Mouse (Mus musculus): Measurements from ENCODE around the gene Higd1c.
A peak's percentile ranks its signal among the peaks of the same experiment; 100 is the strongest.
"Not testable (repeated sequence)": the region's sequence is repeated elsewhere in the genome, so short reads cannot be mapped to it uniquely, and the experiment has no call there.

Gene Higd1c

GRCm38 (mm10) chr15:100410918-100411672, 46.8 kb downstream of the Higd1c start:
- no peak for DNase-seq (ENCODE audit: low read depth, low spot score)

GRCm38 (mm10) chr15:100411731-100412130, 47.4 kb downstream of the Higd1c start:
- no peak for DNase-seq (ENCODE audit: low read depth, low spot score)

GRCm38 (mm10) chr15:100413306-100413705, 49.0 kb downstream of the Higd1c start:
- no peak for DNase-seq (ENCODE audit: low read depth, low spot score)

- no peak for DNase-seq (ENCODE audit: low read depth, low spot score)
Measured at GRCm38 (mm10) chr15:100414011-100414410, 49.7 kb downstream of the Higd1c start.

GRCm38 (mm10) chr15:100414942-100415341, 50.6 kb downstream of the Higd1c start:
- DNase-seq (ENCODE audit: low read depth, low spot score) = no peak

- no peak for DNase-seq (ENCODE audit: low read depth, low spot score)
Measured at GRCm38 (mm10) chr15:100415684-100416083, 51.3 kb downstream of the Higd1c start.

- DNase-seq (ENCODE audit: low read depth, low spot score) = no peak
Measured at GRCm38 (mm10) chr15:100417854-100418450, 53.6 kb downstream of the Higd1c start.

- DNase-seq (ENCODE audit: low read depth, low spot score) = no peak
Measured at GRCm38 (mm10) chr15:100419311-100419710, 55.0 kb downstream of the Higd1c start.

- DNase-seq (ENCODE audit: low read depth, low spot score) = no peak
Measured at GRCm38 (mm10) chr15:100419901-100420745, 55.8 kb downstream of the Higd1c start.

GRCm38 (mm10) chr15:100421059-100421757, 56.9 kb downstream of the Higd1c start:
- DNase-seq (ENCODE audit: low read depth, low spot score) = no peak

GRCm38 (mm10) chr15:100421758-100422197, 57.4 kb downstream of the Higd1c start, which contains the start of gene Gm5475:
Gene Gm5475, plus strand, starts transcription at chr15:100422147.
- DNase-seq (ENCODE audit: low read depth, low spot score) = not testable (repeated sequence)

- DNase-seq (ENCODE audit: low read depth, low spot score) = peak; percentile 43
Measured at GRCm38 (mm10) chr15:100422476-100422875, 58.1 kb downstream of the Higd1c start.

GRCm38 (mm10) chr15:100422899-100423860, 58.8 kb downstream of the Higd1c start:
- peak; percentile 96 for DNase-seq (ENCODE audit: low read depth, low spot score)

GRCm38 (mm10) chr15:100423916-100424315, 59.6 kb downstream of the Higd1c start:
- no peak for DNase-seq (ENCODE audit: low read depth, low spot score)

- DNase-seq (ENCODE audit: low read depth, low spot score) = no peak
Measured at GRCm38 (mm10) chr15:100424396-100425122, 60.2 kb downstream of the Higd1c start, which contains the start of gene Slc11a2. Gene Slc11a2, minus strand, starts transcription at chr15:100425072.

GRCm38 (mm10) chr15:100428296-100428905, 64.1 kb downstream of the Higd1c start:
- no peak for DNase-seq (ENCODE audit: low read depth, low spot score)

- no peak for DNase-seq (ENCODE audit: low read depth, low spot score)
Measured at GRCm38 (mm10) chr15:100429959-100430565, 65.7 kb downstream of the Higd1c start.

- no peak for DNase-seq (ENCODE audit: low read depth, low spot score)
Measured at GRCm38 (mm10) chr15:100433234-100433633, 68.9 kb downstream of the Higd1c start.
